Mouse (Mus musculus): ENCODE measurements around the gene Trmt13. TPM values are rescaled to one million over a fixed set of nuclear protein-coding genes. Genes with fewer than 3 reads are reported as not detected.

The Trmt13 gene
- polyA plus RNA-seq, 1 experiment from 2014 or later, result 34.5 TPM

GRCm38 (mm10) chr3:116620636-116621370 lies 6.4 kb upstream of the Trmt13 start:
- peaks cover 39% of the 10 kb centered on the region for H3K36me3 ChIP-seq

GRCm38 (mm10) chr3:116618855-116619254 lies 4.5 kb upstream of the Trmt13 start:
- 84% methylated on average over 6 of the region's 6 CpGs for WGBS
- H3K4me3 ChIP-seq, result no peak overlapping the region
- no peak overlapping the region for H3K4me2 ChIP-seq (replicated peaks)
- no peak for ATAC-seq (ENCODE audit: low FRiP score)
- H3K9ac ChIP-seq, result no peak overlapping the region
- no peaks in the 10 kb centered on the region for H3K27me3 ChIP-seq
- no peaks in the 10 kb centered on the region; the same call in 1 of the 2 replicates for H3K9me3 ChIP-seq (replicated peaks)
- H3K27ac ChIP-seq, result no peak overlapping the region
- peaks cover 55% of the 10 kb centered on the region for H3K36me3 ChIP-seq
- H3K4me1 ChIP-seq, result no peaks in the 10 kb centered on the region

More at GRCm38 (mm10) chr3:116620636-116621370, 6.4 kb upstream of the Trmt13 start:
- 94% methylated on average over 7 of the region's 7 CpGs for WGBS
- no peaks in the 10 kb centered on the region for H3K27me3 ChIP-seq
- no peak overlapping the region for H3K4me3 ChIP-seq
- no peak overlapping the region for H3K27ac ChIP-seq
- H3K4me1 ChIP-seq, result no peaks in the 10 kb centered on the region
- ATAC-seq (ENCODE audit: low FRiP score), result no peak
- no peak overlapping the region for H3K4me2 ChIP-seq (replicated peaks)
- H3K9ac ChIP-seq, result no peak overlapping the region
- H3K9me3 ChIP-seq (replicated peaks), result no peaks in the 10 kb centered on the region; the same call in 1 of the 2 replicates

GRCm38 (mm10) chr3:116615318-116616068 lies 1.1 kb upstream of the Trmt13 start:
- Histone ChIP-seq H3K27ac (no peak overlapping the region), H3K36me3 (peaks cover 45% of the 10 kb centered on the region), H3K9me3 (replicated peaks) (no peaks in the 10 kb centered on the region), H3K4me3 (no peak overlapping the region), H3K9ac (no peak overlapping the region), H3K4me2 (replicated peaks) (no peak overlapping the region), H3K4me1 (no peaks in the 10 kb centered on the region), H3K27me3 (no peaks in the 10 kb centered on the region)
- no peak for ATAC-seq (ENCODE audit: low FRiP score)
- WGBS, result 92% methylated on average over 8 of the region's 8 CpGs

- Histone ChIP-seq H3K36me3 (peaks cover 34% of the 10 kb centered on the region), H3K27me3 (no peaks in the 10 kb centered on the region)
- 79% methylated on average over 9 of the region's 9 CpGs for WGBS
Measured at GRCm38 (mm10) chr3:116604570-116604969, 9.8 kb downstream of the Trmt13 start.

GRCm38 (mm10) chr3:116601781-116602180 lies 12.6 kb downstream of the Trmt13 start:
- Histone ChIP-seq H3K27me3 (no peaks in the 10 kb centered on the region), H3K36me3 (peaks cover 9% of the 10 kb centered on the region), H3K9ac (no peak overlapping the region), H3K9me3 (replicated peaks) (no peaks in the 10 kb centered on the region), H3K4me1 (peaks cover 2% of the 10 kb centered on the region; the same call in 1 of the 2 replicates), H3K4me2 (replicated peaks) (no peak overlapping the region), H3K4me3 (no peak overlapping the region), H3K27ac (no peak overlapping the region)
- no peak for ATAC-seq (ENCODE audit: low FRiP score)
- 83% methylated on average over 5 of the region's 5 CpGs for WGBS

More at GRCm38 (mm10) chr3:116604570-116604969, 9.8 kb downstream of the Trmt13 start:
- Histone ChIP-seq H3K9ac (no peak overlapping the region), H3K4me2 (replicated peaks) (no peak overlapping the region), H3K9me3 (replicated peaks) (no peaks in the 10 kb centered on the region), H3K4me1 (peaks cover 2% of the 10 kb centered on the region; the same call in 1 of the 2 replicates), H3K27ac (no peak overlapping the region), H3K4me3 (no peak overlapping the region)
- ATAC-seq (ENCODE audit: low FRiP score), result no peak

- Histone ChIP-seq H3K9me3 (replicated peaks) (no peaks in the 10 kb centered on the region), H3K9ac (no peak overlapping the region), H3K27ac (no peak overlapping the region), H3K27me3 (no peaks in the 10 kb centered on the region), H3K36me3 (peaks cover 5% of the 10 kb centered on the region; the same call in 1 of the 2 replicates), H3K4me2 (replicated peaks) (no peak overlapping the region), H3K4me3 (no peak overlapping the region), H3K4me1 (peaks cover 3% of the 10 kb centered on the region)
- ATAC-seq (ENCODE audit: low FRiP score), result no peak
- 89% methylated on average over 5 of the region's 5 CpGs for WGBS
Measured at GRCm38 (mm10) chr3:116601005-116601404, 13.4 kb downstream of the Trmt13 start.

- Histone ChIP-seq H3K27ac (no peak overlapping the region), H3K9ac (no peak overlapping the region), H3K27me3 (no peaks in the 10 kb centered on the region), H3K9me3 (replicated peaks) (no peaks in the 10 kb centered on the region), H3K36me3 (peaks cover 4% of the 10 kb centered on the region; the same call in 1 of the 2 replicates), H3K4me1 (peaks cover 8% of the 10 kb centered on the region), H3K4me2 (replicated peaks) (no peak overlapping the region), H3K4me3 (no peak overlapping the region)
- ATAC-seq (ENCODE audit: low FRiP score), result no peak
- 87% methylated on average over 2 of the region's 2 CpGs for WGBS
Measured at GRCm38 (mm10) chr3:116599705-116600104, 14.7 kb downstream of the Trmt13 start.

- peak overlapping the region; percentile 68 for H3K9ac ChIP-seq
Measured at GRCm38 (mm10) chr3:116595603-116595991, 18.8 kb downstream of the Trmt13 start.

GRCm38 (mm10) chr3:116594728-116595602 lies 19.4 kb downstream of the Trmt13 start, which contains the start of gene Sass6:
Gene Sass6 (plus strand): TSS chr3:116594982.
- peak within 1 kb of the TSS; percentile 68 for H3K9ac ChIP-seq
- peaks cover 18% of the 10 kb centered on the region for H3K36me3 ChIP-seq
- peaks cover 9% of the 10 kb centered on the region for H3K4me1 ChIP-seq
- no peaks in the 10 kb centered on the region for H3K27me3 ChIP-seq
- peak within 1 kb of the TSS; percentile 68 for H3K4me2 ChIP-seq (replicated peaks)
- H3K9me3 ChIP-seq (replicated peaks), result no peaks in the 10 kb centered on the region
- peak within 1 kb of the TSS; percentile 66 for H3K4me3 ChIP-seq
- ATAC-seq (ENCODE audit: low FRiP score), result peak; percentile 98
- under 1% methylated on average over 65 of the region's 65 CpGs for WGBS
- peak within 1 kb of the TSS; percentile 88 for H3K27ac ChIP-seq

More at GRCm38 (mm10) chr3:116595603-116595991, 18.8 kb downstream of the Trmt13 start:
- ATAC-seq (ENCODE audit: low FRiP score), result no peak
- H3K4me2 ChIP-seq (replicated peaks), result peak overlapping the region; percentile 68
- H3K27ac ChIP-seq, result no peak overlapping the region
- 9% methylated on average over 10 of the region's 10 CpGs for WGBS
- H3K36me3 ChIP-seq, result peaks cover 12% of the 10 kb centered on the region
- peaks cover 9% of the 10 kb centered on the region for H3K4me1 ChIP-seq
- peak overlapping the region; percentile 66 for H3K4me3 ChIP-seq
- no peaks in the 10 kb centered on the region for H3K9me3 ChIP-seq (replicated peaks)
- no peaks in the 10 kb centered on the region for H3K27me3 ChIP-seq

GRCm38 (mm10) chr3:116594076-116594727 lies 20.2 kb downstream of the Trmt13 start:
- H3K9ac ChIP-seq, result peak overlapping the region; percentile 68
- peaks cover 9% of the 10 kb centered on the region for H3K4me1 ChIP-seq
- H3K4me2 ChIP-seq (replicated peaks), result peak overlapping the region; percentile 68
- WGBS, result 2% methylated on average over 22 of the region's 22 CpGs
- H3K27ac ChIP-seq, result peak overlapping the region; percentile 88
- H3K9me3 ChIP-seq (replicated peaks), result no peaks in the 10 kb centered on the region
- H3K27me3 ChIP-seq, result no peaks in the 10 kb centered on the region
- peak; percentile 80 for ATAC-seq (ENCODE audit: low FRiP score)
- peak overlapping the region; percentile 66 for H3K4me3 ChIP-seq
- H3K36me3 ChIP-seq, result peaks cover 26% of the 10 kb centered on the region

- H3K9ac ChIP-seq, result no peak overlapping the region
- no peak overlapping the region for H3K27ac ChIP-seq
- no peaks in the 10 kb centered on the region for H3K4me1 ChIP-seq
- no peaks in the 10 kb centered on the region for H3K27me3 ChIP-seq
- no peak overlapping the region for H3K4me3 ChIP-seq
- H3K9me3 ChIP-seq (replicated peaks), result no peaks in the 10 kb centered on the region
- H3K36me3 ChIP-seq, result peaks cover 63% of the 10 kb centered on the region
- H3K4me2 ChIP-seq (replicated peaks), result no peak overlapping the region
- 95% methylated on average over 9 of the region's 9 CpGs for WGBS
- no peak for ATAC-seq (ENCODE audit: low FRiP score)
Measured at GRCm38 (mm10) chr3:116582201-116582600, 32.2 kb downstream of the Trmt13 start.

Data from hindbrain, embryonic 12.5 days (tissue).